Mouse (Mus musculus): ENCODE data around the gene Hoxc11. TPM values are rescaled to one million over a fixed set of nuclear protein-coding genes. Genes with fewer than 3 reads are reported as not detected.

Hoxc11 gene
- polyA plus RNA-seq, 1 experiment from 2014 or later: not detected

GRCm38 (mm10) chr15:102962492-102962891, 8.3 kb downstream of the Hoxc11 start:
- H3K36me3 ChIP-seq (replicated peaks; ENCODE audit: control insufficient read depth, insufficient read depth): no peaks in the 10 kb centered on the region
- H3K9ac ChIP-seq: no peak overlapping the region
- H3K4me1 ChIP-seq (replicated peaks; ENCODE audit: control insufficient read depth, insufficient read depth, low read length): no peaks in the 10 kb centered on the region
- no peak overlapping the region for H3K4me3 ChIP-seq (replicated peaks; ENCODE audit: low read length)
- H3K4me2 ChIP-seq (replicated peaks): no peak overlapping the region
- peaks cover 99% of the 10 kb centered on the region for H3K27me3 ChIP-seq (ENCODE audit: control insufficient read depth, insufficient read depth, low read length)
- WGBS: 2% methylated on average over 13 of the region's 13 CpGs
- H3K9me3 ChIP-seq (ENCODE audit: control insufficient read depth, low read length): no peaks in the 10 kb centered on the region
- H3K27ac ChIP-seq: no peak overlapping the region
- DNase-seq (ENCODE audit: low spot score) (no peak), ATAC-seq (ENCODE audit: low FRiP score) (no peak)

GRCm38 (mm10) chr15:102963259-102963658, 9.0 kb downstream of the Hoxc11 start:
- no peak for DNase-seq (ENCODE audit: low spot score)
- Histone ChIP-seq H3K36me3 (replicated peaks; ENCODE audit: control insufficient read depth, insufficient read depth) (no peaks in the 10 kb centered on the region), H3K4me3 (replicated peaks; ENCODE audit: low read length) (no peak overlapping the region), H3K4me2 (replicated peaks) (no peak overlapping the region), H3K9ac (no peak overlapping the region), H3K4me1 (replicated peaks; ENCODE audit: control insufficient read depth, insufficient read depth, low read length) (no peaks in the 10 kb centered on the region), H3K27me3 (ENCODE audit: control insufficient read depth, insufficient read depth, low read length) (peaks cover 99% of the 10 kb centered on the region), H3K27ac (no peak overlapping the region), H3K9me3 (ENCODE audit: control insufficient read depth, low read length) (no peaks in the 10 kb centered on the region)
- 3% methylated on average over 8 of the region's 8 CpGs for WGBS
- no peak for ATAC-seq (ENCODE audit: low FRiP score)

GRCm38 (mm10) chr15:102963671-102964640, 9.7 kb downstream of the Hoxc11 start:
- no peak overlapping the region for H3K9ac ChIP-seq
- 2% methylated on average over 28 of the region's 28 CpGs for WGBS
- ATAC-seq (ENCODE audit: low FRiP score) (no peak), DNase-seq (ENCODE audit: low spot score) (no peak)
- no peak overlapping the region for H3K27ac ChIP-seq
- H3K9me3 ChIP-seq (ENCODE audit: control insufficient read depth, low read length): no peaks in the 10 kb centered on the region
- no peak overlapping the region for H3K4me2 ChIP-seq (replicated peaks)
- no peaks in the 10 kb centered on the region for H3K4me1 ChIP-seq (replicated peaks; ENCODE audit: control insufficient read depth, insufficient read depth, low read length)
- no peak overlapping the region for H3K4me3 ChIP-seq (replicated peaks; ENCODE audit: low read length)
- H3K36me3 ChIP-seq (replicated peaks; ENCODE audit: control insufficient read depth, insufficient read depth): no peaks in the 10 kb centered on the region
- H3K27me3 ChIP-seq (ENCODE audit: control insufficient read depth, insufficient read depth, low read length): peaks cover 99% of the 10 kb centered on the region

- WGBS: 4% methylated on average over 26 of the region's 26 CpGs
- peaks cover 99% of the 10 kb centered on the region for H3K27me3 ChIP-seq (ENCODE audit: control insufficient read depth, insufficient read depth, low read length)
- H3K4me3 ChIP-seq (replicated peaks; ENCODE audit: low read length): no peak overlapping the region
- H3K4me2 ChIP-seq (replicated peaks): no peak overlapping the region
- H3K36me3 ChIP-seq (replicated peaks; ENCODE audit: control insufficient read depth, insufficient read depth): no peaks in the 10 kb centered on the region
- H3K27ac ChIP-seq: no peak overlapping the region
- no peak for DNase-seq (ENCODE audit: low spot score)
- H3K4me1 ChIP-seq (replicated peaks; ENCODE audit: control insufficient read depth, insufficient read depth, low read length): no peaks in the 10 kb centered on the region
- ATAC-seq (ENCODE audit: low FRiP score): no peak
- no peaks in the 10 kb centered on the region for H3K9me3 ChIP-seq (ENCODE audit: control insufficient read depth, low read length)
- no peak overlapping the region for H3K9ac ChIP-seq
Measured at GRCm38 (mm10) chr15:102965003-102965891, 11.0 kb downstream of the Hoxc11 start.

GRCm38 (mm10) chr15:102965892-102966775, 11.9 kb downstream of the Hoxc11 start:
- DNase-seq (ENCODE audit: low spot score) (peak; percentile 66), ATAC-seq (ENCODE audit: low FRiP score) (no peak)
- Histone ChIP-seq H3K4me2 (replicated peaks) (0 out of 2 replicates have a peak overlapping the region, but pooled peaks have one; percentile 9), H3K4me3 (replicated peaks; ENCODE audit: low read length) (0 out of 2 replicates have a peak overlapping the region, but pooled peaks have one; percentile 8), H3K27me3 (ENCODE audit: control insufficient read depth, insufficient read depth, low read length) (peaks cover 99% of the 10 kb centered on the region), H3K27ac (no peak overlapping the region), H3K4me1 (replicated peaks; ENCODE audit: control insufficient read depth, insufficient read depth, low read length) (no peaks in the 10 kb centered on the region), H3K36me3 (replicated peaks; ENCODE audit: control insufficient read depth, insufficient read depth) (no peaks in the 10 kb centered on the region), H3K9me3 (ENCODE audit: control insufficient read depth, low read length) (no peaks in the 10 kb centered on the region), H3K9ac (no peak overlapping the region)
- 3% methylated on average over 28 of the region's 30 CpGs for WGBS

- 2% methylated on average over 27 of the region's 27 CpGs for WGBS
- Histone ChIP-seq H3K9ac (no peak within 1 kb of the TSS), H3K4me3 (replicated peaks; ENCODE audit: low read length) (0 out of 2 replicates have a peak within 1 kb of the TSS, but pooled peaks have one; percentile 8), H3K27me3 (ENCODE audit: control insufficient read depth, insufficient read depth, low read length) (peaks cover 99% of the 10 kb centered on the region), H3K4me1 (replicated peaks; ENCODE audit: control insufficient read depth, insufficient read depth, low read length) (no peaks in the 10 kb centered on the region), H3K4me2 (replicated peaks) (0 out of 2 replicates have a peak within 1 kb of the TSS, but pooled peaks have one; percentile 9), H3K27ac (no peak within 1 kb of the TSS), H3K9me3 (ENCODE audit: control insufficient read depth, low read length) (no peaks in the 10 kb centered on the region), H3K36me3 (replicated peaks; ENCODE audit: control insufficient read depth, insufficient read depth) (no peaks in the 10 kb centered on the region)
- ATAC-seq (ENCODE audit: low FRiP score) (no peak), DNase-seq (ENCODE audit: low spot score) (no peak)
Measured at GRCm38 (mm10) chr15:102966776-102967311, 12.6 kb downstream of the Hoxc11 start, which contains the start of gene Hoxc10. Gene Hoxc10, plus strand, starts transcription at chr15:102966796.

GRCm38 (mm10) chr15:102967312-102967510, 13.0 kb downstream of the Hoxc11 start, which contains the start of gene Hoxc5:
Gene Hoxc5, plus strand, starts transcription at chr15:102967443.
- Histone ChIP-seq H3K4me3 (replicated peaks; ENCODE audit: low read length) (0 out of 2 replicates have a peak within 1 kb of the TSS, but pooled peaks have one; percentile 8), H3K27me3 (ENCODE audit: control insufficient read depth, insufficient read depth, low read length) (peaks cover 100% of the 10 kb centered on the region)
- WGBS: 2% methylated on average over 12 of the region's 12 CpGs

GRCm38 (mm10) chr15:102967511-102968397, 13.5 kb downstream of the Hoxc11 start:
- Histone ChIP-seq H3K9ac (no peak overlapping the region), H3K36me3 (replicated peaks; ENCODE audit: control insufficient read depth, insufficient read depth) (no peaks in the 10 kb centered on the region), H3K27ac (no peak overlapping the region), H3K4me2 (replicated peaks) (no peak overlapping the region), H3K9me3 (ENCODE audit: control insufficient read depth, low read length) (no peaks in the 10 kb centered on the region), H3K4me1 (replicated peaks; ENCODE audit: control insufficient read depth, insufficient read depth, low read length) (no peaks in the 10 kb centered on the region), H3K27me3 (ENCODE audit: control insufficient read depth, insufficient read depth, low read length) (peaks cover 100% of the 10 kb centered on the region), H3K4me3 (replicated peaks; ENCODE audit: low read length) (no peak overlapping the region)
- no peak for DNase-seq (ENCODE audit: low spot score)
- 3% methylated on average over 34 of the region's 34 CpGs for WGBS
- ATAC-seq (ENCODE audit: low FRiP score): no peak

More at GRCm38 (mm10) chr15:102967312-102967510, 13.0 kb downstream of the Hoxc11 start, which contains the start of gene Hoxc5:
- ATAC-seq (ENCODE audit: low FRiP score): no peak
- H3K27ac ChIP-seq: no peak within 1 kb of the TSS
- H3K9me3 ChIP-seq (ENCODE audit: control insufficient read depth, low read length): no peaks in the 10 kb centered on the region
- H3K36me3 ChIP-seq (replicated peaks; ENCODE audit: control insufficient read depth, insufficient read depth): no peaks in the 10 kb centered on the region
- 0 out of 2 replicates have a peak within 1 kb of the TSS, but pooled peaks have one; percentile 9 for H3K4me2 ChIP-seq (replicated peaks)
- DNase-seq (ENCODE audit: low spot score): no peak
- no peak within 1 kb of the TSS for H3K9ac ChIP-seq
- no peaks in the 10 kb centered on the region for H3K4me1 ChIP-seq (replicated peaks; ENCODE audit: control insufficient read depth, insufficient read depth, low read length)

Data from hindbrain, embryonic 14.5 days (tissue).